Mouse (Mus musculus): ENCODE results near the gene Ccdc149. TPM values are rescaled to one million over a fixed set of nuclear protein-coding genes. Genes with fewer than 3 reads are reported as not detected.

Ccdc149 gene
- polyA plus RNA-seq, 1 experiment from 2014 or later: 15.4 TPM

GRCm38 (mm10) chr5:52360286-52361049 is 110.9 kb downstream of the Ccdc149 start:
- ATAC-seq: peak; percentile 74

DNA sequence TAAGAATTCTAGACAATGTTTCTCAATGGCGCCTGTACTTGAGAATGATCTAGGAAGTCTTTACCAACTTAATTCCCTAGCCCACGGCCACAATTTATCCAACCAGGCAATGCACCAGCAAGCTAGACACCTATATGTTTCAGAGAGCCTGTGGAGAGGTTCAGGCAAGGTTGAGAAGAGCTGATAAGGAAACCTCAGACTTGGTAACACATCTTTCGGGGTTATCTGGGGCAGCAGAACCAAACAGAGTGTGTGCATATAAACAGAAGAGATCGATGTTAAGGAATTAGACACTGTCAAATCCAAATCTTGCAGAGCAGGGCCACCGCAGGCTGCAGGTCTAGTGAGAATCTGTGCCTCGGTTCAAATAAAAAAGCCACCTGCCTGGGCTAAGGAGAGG is 113.2 kb downstream of the Ccdc149 start:
- no peaks in the 10 kb centered on the region for H3K9me3 ChIP-seq (replicated peaks; ENCODE audit: control insufficient read depth, low read length, poor library complexity, severe bottlenecking)
- no peak for ATAC-seq
- no peak overlapping the region for H3K4me2 ChIP-seq (ENCODE audit: low read length)
- no peak overlapping the region for H3K9ac ChIP-seq (ENCODE audit: low read depth, low read length)
- no peaks in the 10 kb centered on the region for H3K27me3 ChIP-seq (ENCODE audit: control insufficient read depth, insufficient read depth, low read depth, low read length)
- H3K36me3 ChIP-seq (ENCODE audit: control insufficient read depth, insufficient read depth, low read length): no peaks in the 10 kb centered on the region
- H3K27ac ChIP-seq (ENCODE audit: low read length): no peak overlapping the region
- no peak overlapping the region for H3K4me3 ChIP-seq (ENCODE audit: low read depth, low read length)
- WGBS: 87% methylated on average over 6 of the region's 6 CpGs
- peaks cover 5% of the 10 kb centered on the region; the same call in 1 of the 2 replicates for H3K4me1 ChIP-seq (ENCODE audit: control insufficient read depth, insufficient read depth, low read length)

More at GRCm38 (mm10) chr5:52360286-52361049, 110.9 kb downstream of the Ccdc149 start:
- no peaks in the 10 kb centered on the region for H3K36me3 ChIP-seq (ENCODE audit: control insufficient read depth, insufficient read depth, low read length)
- H3K4me2 ChIP-seq (ENCODE audit: low read length): no peak overlapping the region
- H3K4me3 ChIP-seq (ENCODE audit: low read depth, low read length): no peak overlapping the region
- WGBS: 58% methylated on average over 21 of the region's 21 CpGs
- H3K27ac ChIP-seq (ENCODE audit: low read length): no peak overlapping the region
- no peaks in the 10 kb centered on the region for H3K27me3 ChIP-seq (ENCODE audit: control insufficient read depth, insufficient read depth, low read depth, low read length)
- no peaks in the 10 kb centered on the region for H3K9me3 ChIP-seq (replicated peaks; ENCODE audit: control insufficient read depth, low read length, poor library complexity, severe bottlenecking)
- H3K9ac ChIP-seq (ENCODE audit: low read depth, low read length): no peak overlapping the region
- H3K4me1 ChIP-seq (ENCODE audit: control insufficient read depth, insufficient read depth, low read length): peaks cover 6% of the 10 kb centered on the region; the same call in 1 of the 2 replicates

- H3K27ac ChIP-seq (ENCODE audit: low read length): no peak overlapping the region
- no peak overlapping the region for H3K4me2 ChIP-seq (ENCODE audit: low read length)
- H3K36me3 ChIP-seq (ENCODE audit: control insufficient read depth, insufficient read depth, low read length): no peaks in the 10 kb centered on the region
- H3K4me3 ChIP-seq (ENCODE audit: low read depth, low read length): no peak overlapping the region
- H3K9me3 ChIP-seq (replicated peaks; ENCODE audit: control insufficient read depth, low read length, poor library complexity, severe bottlenecking): no peaks in the 10 kb centered on the region
- ATAC-seq: no peak
- H3K27me3 ChIP-seq (ENCODE audit: control insufficient read depth, insufficient read depth, low read depth, low read length): no peaks in the 10 kb centered on the region
- 60% methylated on average over 9 of the region's 9 CpGs for WGBS
- H3K4me1 ChIP-seq (ENCODE audit: control insufficient read depth, insufficient read depth, low read length): peaks cover 4% of the 10 kb centered on the region; the same call in 1 of the 2 replicates
- H3K9ac ChIP-seq (ENCODE audit: low read depth, low read length): no peak overlapping the region
These were observed 114.1 kb downstream of the Ccdc149 start for GRCm38 (mm10) chr5:52357175-52357754.

GRCm38 (mm10) chr5:52355612-52356011 is 115.7 kb downstream of the Ccdc149 start:
- Histone ChIP-seq H3K9ac (ENCODE audit: low read depth, low read length) (no peak overlapping the region), H3K36me3 (ENCODE audit: control insufficient read depth, insufficient read depth, low read length) (no peaks in the 10 kb centered on the region), H3K4me1 (ENCODE audit: control insufficient read depth, insufficient read depth, low read length) (peaks cover 4% of the 10 kb centered on the region; the same call in 1 of the 2 replicates), H3K27ac (ENCODE audit: low read length) (no peak overlapping the region), H3K27me3 (ENCODE audit: control insufficient read depth, insufficient read depth, low read depth, low read length) (no peaks in the 10 kb centered on the region), H3K4me3 (ENCODE audit: low read depth, low read length) (no peak overlapping the region), H3K4me2 (ENCODE audit: low read length) (no peak overlapping the region), H3K9me3 (replicated peaks; ENCODE audit: control insufficient read depth, low read length, poor library complexity, severe bottlenecking) (no peaks in the 10 kb centered on the region)
- ATAC-seq: no peak
- 93% methylated on average over 7 of the region's 7 CpGs for WGBS

DNA sequence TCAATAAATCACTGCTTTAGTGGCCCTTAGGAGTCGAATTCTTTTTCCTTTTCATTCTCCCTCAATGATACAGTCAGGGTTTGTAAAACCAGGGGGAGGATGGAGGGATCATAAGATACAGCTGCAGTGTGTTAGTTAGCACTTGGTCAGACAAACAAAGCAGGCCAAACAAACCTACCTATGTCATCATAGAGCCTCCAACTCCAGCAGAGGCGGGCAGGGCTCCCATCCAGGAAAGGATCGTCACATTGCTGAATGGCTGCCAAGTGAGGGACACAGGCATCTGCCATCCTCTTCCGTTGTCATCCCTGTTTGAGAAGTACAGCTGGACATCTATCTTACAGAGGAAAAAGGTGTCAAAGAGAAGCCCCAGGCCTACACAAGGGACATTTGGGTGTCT is 116.9 kb downstream of the Ccdc149 start:
- Histone ChIP-seq H3K36me3 (ENCODE audit: control insufficient read depth, insufficient read depth, low read length) (no peaks in the 10 kb centered on the region), H3K9me3 (replicated peaks; ENCODE audit: control insufficient read depth, low read length, poor library complexity, severe bottlenecking) (no peaks in the 10 kb centered on the region), H3K9ac (ENCODE audit: low read depth, low read length) (no peak overlapping the region), H3K4me1 (ENCODE audit: control insufficient read depth, insufficient read depth, low read length) (no peaks in the 10 kb centered on the region), H3K27me3 (ENCODE audit: control insufficient read depth, insufficient read depth, low read depth, low read length) (no peaks in the 10 kb centered on the region), H3K4me3 (ENCODE audit: low read depth, low read length) (no peak overlapping the region), H3K4me2 (ENCODE audit: low read length) (no peak overlapping the region), H3K27ac (ENCODE audit: low read length) (no peak overlapping the region)
- WGBS: 85% methylated on average over 4 of the region's 4 CpGs
- no peak for ATAC-seq

GRCm38 (mm10) chr5:52352730-52353129 is 118.6 kb downstream of the Ccdc149 start:
- H3K27ac ChIP-seq (ENCODE audit: low read length): no peak overlapping the region
- WGBS: 86% methylated on average over 5 of the region's 5 CpGs
- H3K9ac ChIP-seq (ENCODE audit: low read depth, low read length): no peak overlapping the region
- ATAC-seq: no peak
- no peaks in the 10 kb centered on the region for H3K4me1 ChIP-seq (ENCODE audit: control insufficient read depth, insufficient read depth, low read length)
- H3K4me3 ChIP-seq (ENCODE audit: low read depth, low read length): no peak overlapping the region
- no peak overlapping the region for H3K4me2 ChIP-seq (ENCODE audit: low read length)
- no peaks in the 10 kb centered on the region for H3K27me3 ChIP-seq (ENCODE audit: control insufficient read depth, insufficient read depth, low read depth, low read length)
- H3K9me3 ChIP-seq (replicated peaks; ENCODE audit: control insufficient read depth, low read length, poor library complexity, severe bottlenecking): no peaks in the 10 kb centered on the region
- no peaks in the 10 kb centered on the region for H3K36me3 ChIP-seq (ENCODE audit: control insufficient read depth, insufficient read depth, low read length)

- no peak for ATAC-seq
- H3K36me3 ChIP-seq (ENCODE audit: control insufficient read depth, insufficient read depth, low read length): no peaks in the 10 kb centered on the region
- 94% methylated on average over 2 of the region's 2 CpGs for WGBS
These were observed 119.8 kb downstream of the Ccdc149 start for GRCm38 (mm10) chr5:52351561-52351960.

DNA sequence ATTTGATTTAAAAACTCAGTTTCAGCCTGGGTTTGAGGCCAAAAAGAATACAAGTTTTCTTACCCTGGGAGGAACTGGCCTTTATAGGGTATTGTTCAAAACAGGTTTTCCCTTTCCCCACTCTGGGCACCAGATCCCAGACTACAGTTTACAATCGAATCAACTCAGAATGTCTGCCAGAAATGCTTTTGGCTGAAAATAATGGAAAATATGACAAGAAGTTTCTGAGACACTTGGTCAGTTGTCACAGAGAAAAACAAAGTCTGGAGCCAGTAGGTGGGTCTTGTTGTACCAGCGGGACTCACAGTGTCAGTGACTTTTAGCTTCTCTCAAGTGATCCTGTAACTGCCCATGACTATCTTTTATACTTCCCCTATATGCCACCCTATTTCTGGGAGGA is 120.9 kb downstream of the Ccdc149 start:
- no peak overlapping the region for H3K4me3 ChIP-seq (ENCODE audit: low read depth, low read length)

More at GRCm38 (mm10) chr5:52351561-52351960, 119.8 kb downstream of the Ccdc149 start:
- Histone ChIP-seq H3K27me3 (ENCODE audit: control insufficient read depth, insufficient read depth, low read depth, low read length) (no peaks in the 10 kb centered on the region), H3K9me3 (replicated peaks; ENCODE audit: control insufficient read depth, low read length, poor library complexity, severe bottlenecking) (no peaks in the 10 kb centered on the region), H3K9ac (ENCODE audit: low read depth, low read length) (no peak overlapping the region), H3K4me3 (ENCODE audit: low read depth, low read length) (no peak overlapping the region), H3K27ac (ENCODE audit: low read length) (no peak overlapping the region), H3K4me2 (ENCODE audit: low read length) (no peak overlapping the region), H3K4me1 (ENCODE audit: control insufficient read depth, insufficient read depth, low read length) (no peaks in the 10 kb centered on the region)

GRCm38 (mm10) chr5:52346890-52347289 is 124.4 kb downstream of the Ccdc149 start:
- Histone ChIP-seq H3K27me3 (ENCODE audit: control insufficient read depth, insufficient read depth, low read depth, low read length) (no peaks in the 10 kb centered on the region), H3K27ac (ENCODE audit: low read length) (no peak overlapping the region)

More for the DNA sequence above, 120.9 kb downstream of the Ccdc149 start:
- no peak for ATAC-seq
- Histone ChIP-seq H3K4me1 (ENCODE audit: control insufficient read depth, insufficient read depth, low read length) (no peaks in the 10 kb centered on the region), H3K4me2 (ENCODE audit: low read length) (no peak overlapping the region), H3K36me3 (ENCODE audit: control insufficient read depth, insufficient read depth, low read length) (no peaks in the 10 kb centered on the region), H3K9me3 (replicated peaks; ENCODE audit: control insufficient read depth, low read length, poor library complexity, severe bottlenecking) (no peaks in the 10 kb centered on the region), H3K27me3 (ENCODE audit: control insufficient read depth, insufficient read depth, low read depth, low read length) (no peaks in the 10 kb centered on the region), H3K9ac (ENCODE audit: low read depth, low read length) (no peak overlapping the region), H3K27ac (ENCODE audit: low read length) (no peak overlapping the region)
- 88% methylated on average over 2 of the region's 2 CpGs for WGBS

More at GRCm38 (mm10) chr5:52346890-52347289, 124.4 kb downstream of the Ccdc149 start:
- Histone ChIP-seq H3K9me3 (replicated peaks; ENCODE audit: control insufficient read depth, low read length, poor library complexity, severe bottlenecking) (no peaks in the 10 kb centered on the region), H3K4me3 (ENCODE audit: low read depth, low read length) (no peak overlapping the region), H3K4me2 (ENCODE audit: low read length) (no peak overlapping the region), H3K36me3 (ENCODE audit: control insufficient read depth, insufficient read depth, low read length) (no peaks in the 10 kb centered on the region), H3K4me1 (ENCODE audit: control insufficient read depth, insufficient read depth, low read length) (no peaks in the 10 kb centered on the region), H3K9ac (ENCODE audit: low read depth, low read length) (no peak overlapping the region)
- ATAC-seq: no peak
- WGBS: 81% methylated on average over 2 of the region's 2 CpGs
